Mouse (Mus musculus): ENCODE results near the gene Gas7. TPM values are rescaled to one million over a fixed set of nuclear protein-coding genes. Genes with fewer than 3 reads are reported as not detected.
A peak's percentile ranks its signal among the peaks of the same experiment; 100 is the strongest.

Gene Gas7
- polyA plus RNA-seq, 1 experiment from 2014 or later = 4.0 TPM

- no peaks in the 10 kb centered on the region for H3K27me3 ChIP-seq (replicated peaks; ENCODE audit: low read depth, poor library complexity, severe bottlenecking)
- no peaks in the 10 kb centered on the region for H3K36me3 ChIP-seq (replicated peaks)
- H3K4me3 ChIP-seq = no peak overlapping the region
- 87% methylated on average over 8 of the region's 8 CpGs for WGBS
- H3K27ac ChIP-seq (replicated peaks) = no peak overlapping the region
- peaks cover 18% of the 10 kb centered on the region for H3K4me1 ChIP-seq
- H3K9me3 ChIP-seq = no peaks in the 10 kb centered on the region
- no peak for DNase-seq (ENCODE audit: low spot score)
Observed at GRCm38 (mm10) chr11:67588196-67588827, 133.1 kb downstream of the Gas7 start.

GRCm38 (mm10) chr11:67588828-67589314, 133.6 kb downstream of the Gas7 start:
- WGBS = 56% methylated on average over 9 of the region's 9 CpGs
- no peak overlapping the region for H3K4me3 ChIP-seq
- no peak overlapping the region for H3K27ac ChIP-seq (replicated peaks)
- H3K9me3 ChIP-seq = no peaks in the 10 kb centered on the region
- DNase-seq (ENCODE audit: low spot score) = no peak
- no peaks in the 10 kb centered on the region for H3K36me3 ChIP-seq (replicated peaks)
- no peaks in the 10 kb centered on the region for H3K27me3 ChIP-seq (replicated peaks; ENCODE audit: low read depth, poor library complexity, severe bottlenecking)
- H3K4me1 ChIP-seq = peaks cover 18% of the 10 kb centered on the region

- peak; percentile 24 for DNase-seq (ENCODE audit: low spot score)
- Histone ChIP-seq H3K27ac (replicated peaks) (no peak overlapping the region), H3K4me1 (peaks cover 22% of the 10 kb centered on the region), H3K36me3 (replicated peaks) (no peaks in the 10 kb centered on the region), H3K9me3 (no peaks in the 10 kb centered on the region), H3K4me3 (no peak overlapping the region), H3K27me3 (replicated peaks; ENCODE audit: low read depth, poor library complexity, severe bottlenecking) (no peaks in the 10 kb centered on the region)
- 65% methylated on average over 6 of the region's 6 CpGs for whole genome bisulfite sequencing
Observed at GRCm38 (mm10) chr11:67596233-67596632, 141.0 kb downstream of the Gas7 start.

GRCm38 (mm10) chr11:67596856-67597255, 141.6 kb downstream of the Gas7 start:
- H3K27ac ChIP-seq (replicated peaks) = no peak overlapping the region
- no peaks in the 10 kb centered on the region for H3K36me3 ChIP-seq (replicated peaks)
- peaks cover 23% of the 10 kb centered on the region for H3K4me1 ChIP-seq
- H3K4me3 ChIP-seq = no peak overlapping the region
- 88% methylated on average over 6 of the region's 6 CpGs for WGBS
- no peak for DNase-seq (ENCODE audit: low spot score)
- no peaks in the 10 kb centered on the region for H3K27me3 ChIP-seq (replicated peaks; ENCODE audit: low read depth, poor library complexity, severe bottlenecking)
- H3K9me3 ChIP-seq = no peaks in the 10 kb centered on the region

GRCm38 (mm10) chr11:67597388-67597787, 142.2 kb downstream of the Gas7 start:
- Histone ChIP-seq H3K9me3 (no peaks in the 10 kb centered on the region), H3K27ac (replicated peaks) (no peak overlapping the region), H3K27me3 (replicated peaks; ENCODE audit: low read depth, poor library complexity, severe bottlenecking) (no peaks in the 10 kb centered on the region), H3K4me1 (peaks cover 22% of the 10 kb centered on the region), H3K4me3 (no peak overlapping the region), H3K36me3 (replicated peaks) (no peaks in the 10 kb centered on the region)
- WGBS = 94% methylated on average over 7 of the region's 7 CpGs
- DNase-seq (ENCODE audit: low spot score) = no peak

GRCm38 (mm10) chr11:67599141-67599540, 143.9 kb downstream of the Gas7 start:
- Histone ChIP-seq H3K4me1 (peaks cover 30% of the 10 kb centered on the region), H3K27me3 (replicated peaks; ENCODE audit: low read depth, poor library complexity, severe bottlenecking) (no peaks in the 10 kb centered on the region), H3K36me3 (replicated peaks) (no peaks in the 10 kb centered on the region), H3K4me3 (no peak overlapping the region), H3K9me3 (no peaks in the 10 kb centered on the region), H3K27ac (replicated peaks) (no peak overlapping the region)
- no peak for DNase-seq (ENCODE audit: low spot score)
- WGBS = 35% methylated on average over 1 of the region's 1 CpGs

GRCm38 (mm10) chr11:67600710-67601430, 145.6 kb downstream of the Gas7 start:
- no peaks in the 10 kb centered on the region for H3K36me3 ChIP-seq (replicated peaks)
- H3K27me3 ChIP-seq (replicated peaks; ENCODE audit: low read depth, poor library complexity, severe bottlenecking) = no peaks in the 10 kb centered on the region
- DNase-seq (ENCODE audit: low spot score) = no peak
- WGBS = 78% methylated on average over 8 of the region's 8 CpGs
- H3K4me1 ChIP-seq = peaks cover 30% of the 10 kb centered on the region
- no peaks in the 10 kb centered on the region for H3K9me3 ChIP-seq
- H3K4me3 ChIP-seq = no peak overlapping the region
- H3K27ac ChIP-seq (replicated peaks) = no peak overlapping the region

GRCm38 (mm10) chr11:67602711-67603369, 147.6 kb downstream of the Gas7 start:
- no peaks in the 10 kb centered on the region for H3K27me3 ChIP-seq (replicated peaks; ENCODE audit: low read depth, poor library complexity, severe bottlenecking)
- WGBS = 52% methylated on average over 12 of the region's 12 CpGs
- no peaks in the 10 kb centered on the region for H3K9me3 ChIP-seq
- H3K27ac ChIP-seq (replicated peaks) = peak overlapping the region; percentile 54; the same call in 1 of the 2 replicates
- H3K36me3 ChIP-seq (replicated peaks) = no peaks in the 10 kb centered on the region
- H3K4me1 ChIP-seq = peaks cover 22% of the 10 kb centered on the region
- no peak for DNase-seq (ENCODE audit: low spot score)
- H3K4me3 ChIP-seq = no peak overlapping the region

GRCm38 (mm10) chr11:67604481-67604880, 149.2 kb downstream of the Gas7 start:
- Histone ChIP-seq H3K27ac (replicated peaks) (no peak overlapping the region), H3K4me1 (peaks cover 17% of the 10 kb centered on the region), H3K36me3 (replicated peaks) (no peaks in the 10 kb centered on the region), H3K27me3 (replicated peaks; ENCODE audit: low read depth, poor library complexity, severe bottlenecking) (no peaks in the 10 kb centered on the region), H3K4me3 (no peak overlapping the region), H3K9me3 (no peaks in the 10 kb centered on the region)
- WGBS = 73% methylated on average over 2 of the region's 2 CpGs
- no peak for DNase-seq (ENCODE audit: low spot score)

GRCm38 (mm10) chr11:67608114-67608683, 153.0 kb downstream of the Gas7 start:
- Histone ChIP-seq H3K9me3 (no peaks in the 10 kb centered on the region), H3K27ac (replicated peaks) (no peak overlapping the region), H3K36me3 (replicated peaks) (no peaks in the 10 kb centered on the region), H3K4me1 (peaks cover under 1% of the 10 kb centered on the region; the same call in 1 of the 2 replicates), H3K4me3 (no peak overlapping the region), H3K27me3 (replicated peaks; ENCODE audit: low read depth, poor library complexity, severe bottlenecking) (no peaks in the 10 kb centered on the region)
- 88% methylated on average over 10 of the region's 10 CpGs for whole genome bisulfite sequencing
- no peak for DNase-seq (ENCODE audit: low spot score)

GRCm38 (mm10) chr11:67612158-67612839, 157.1 kb downstream of the Gas7 start:
- H3K27ac ChIP-seq (replicated peaks) = no peak overlapping the region
- WGBS = 85% methylated on average over 9 of the region's 9 CpGs
- no peaks in the 10 kb centered on the region for H3K27me3 ChIP-seq (replicated peaks; ENCODE audit: low read depth, poor library complexity, severe bottlenecking)
- H3K36me3 ChIP-seq (replicated peaks) = no peaks in the 10 kb centered on the region
- DNase-seq (ENCODE audit: low spot score) = no peak
- H3K4me1 ChIP-seq = no peaks in the 10 kb centered on the region
- no peak overlapping the region for H3K4me3 ChIP-seq
- H3K9me3 ChIP-seq = no peaks in the 10 kb centered on the region
